In the genomic region with DNA sequence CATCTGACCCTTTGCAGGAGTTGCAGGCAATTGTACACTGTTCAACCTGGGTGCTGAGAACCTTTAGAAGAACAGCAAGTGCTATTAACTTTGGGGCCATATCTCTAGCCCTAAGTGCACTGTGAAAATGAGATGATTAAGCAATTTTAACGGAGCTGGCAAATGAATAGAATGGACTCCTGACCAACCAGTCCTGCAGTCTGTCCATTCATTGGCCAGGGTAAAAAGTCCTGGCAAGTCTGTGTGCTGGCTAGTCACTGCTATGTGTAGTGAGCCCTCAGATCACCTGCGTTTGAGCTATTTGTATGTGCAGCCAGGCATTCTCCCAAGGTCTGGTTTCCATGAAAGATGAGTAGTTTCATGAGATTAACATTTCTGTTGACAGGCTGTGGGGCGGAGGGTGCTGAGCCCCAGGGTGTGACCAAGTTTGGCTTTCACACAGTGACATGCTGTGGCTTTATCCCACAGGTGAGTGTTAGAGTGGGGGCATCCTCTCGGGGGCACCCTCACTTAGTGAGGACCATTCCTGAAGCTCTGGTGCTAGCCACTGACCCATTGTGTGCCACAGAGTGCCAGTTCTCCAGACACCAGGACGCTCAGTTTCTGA, we compare ENCODE assay signal across 1 mouse cellular context.
TF ChIP-seq lines count a peak whose summit lies in the region.

No protein-coding gene starts in this region.

TF ChIP-seq in myocyte, 11 proteins besides CTCF, POLR2A, EP300 and RAD21 (continued from another document):
- TF ChIP-seq USF1 (IDR thresholded peaks at IDR 0.05; ENCODE audit: low read depth) (no peak), MYOG (IDR thresholded peaks at IDR 0.05; ENCODE audit: control insufficient read depth in 1 of 3, insufficient read depth in 1 of 3, insufficient read length in 2 of 3, low read depth in 2 of 3) (peak in 1 of 3 experiments; percentile 73), E2F4 (IDR thresholded peaks at IDR 0.05; ENCODE audit: insufficient read depth) (no peak), POLR2AphosphoS2 (IDR thresholded peaks at IDR 0.05; ENCODE audit: insufficient read length, low read depth) (no peak), TCF12 (IDR thresholded peaks at IDR 0.05; ENCODE audit: insufficient read depth, poor library complexity, severe bottlenecking) (peak; percentile 9), MYOD1 (IDR thresholded peaks at IDR 0.05; ENCODE audit: control insufficient read depth in 1 of 3, insufficient read length in 2 of 3, low read depth in 2 of 3) (peak in 1 of 3 experiments; percentile 17)
